Mouse (Mus musculus) hindbrain, embryonic 13.5 days (tissue): Measurements from ENCODE around the gene Il13ra1. TPM values are rescaled to one million over a fixed set of nuclear protein-coding genes. Genes with fewer than 3 reads are reported as not detected.

Experiments used
- ATAC-seq: fragments of 200-750 bp; cut with Nextera tagmentation; 2 replicates; pipeline ENCODE4 v1.8.0; 2017; ENCODE audit warnings: moderate TSS enrichment; ENCODE audit not compliant: low FRiP score
- H3K27ac ChIP-seq: fragments of 300-500 bp; sonication (generic); 2 replicates; pipeline ENCODE4 v1.5.1; 2015; ENCODE audit warnings: inconsistent platforms, mild to moderate bottlenecking, moderate library complexity
- H3K27me3 ChIP-seq: fragments of 300-500 bp; sonication (generic); 2 replicates; pipeline ENCODE4 v1.6.1; 2015; ENCODE audit warnings: mild to moderate bottlenecking, inconsistent platforms
- H3K36me3 ChIP-seq: fragments of 300-500 bp; sonication (generic); 2 replicates; pipeline ENCODE4 v1.6.1; 2015; ENCODE audit warnings: mild to moderate bottlenecking, inconsistent platforms
- H3K4me1 ChIP-seq: fragments of 300-500 bp; sonication (generic); replicated peaks from 2 replicates; pipeline ENCODE4 v1.6.1; 2015; ENCODE audit warnings: inconsistent platforms
- H3K4me2 ChIP-seq: fragments of 300-500 bp; sonication (generic); 2 replicates; pipeline ENCODE4 v1.6.1; 2015; ENCODE audit warnings: inconsistent platforms, mild to moderate bottlenecking, moderate library complexity
- H3K4me3 ChIP-seq: fragments of 300-500 bp; sonication (generic); 2 replicates; pipeline ENCODE4 v1.5.1; 2015; ENCODE audit warnings: mild to moderate bottlenecking, inconsistent platforms
- H3K9ac ChIP-seq: fragments of 300-500 bp; sonication (generic); 2 replicates; pipeline ENCODE4 v1.6.1; 2015; ENCODE audit warnings: mild to moderate bottlenecking, inconsistent platforms
- H3K9me3 ChIP-seq: fragments of 300-500 bp; sonication (generic); 2 replicates; pipeline ENCODE4 v1.6.1; 2016; ENCODE audit warnings: inconsistent platforms
- WGBS: fragments of 180-500 bp; shearing (Covaris S2); methylation state at CpG from one replicate; pipeline ENCODE4 v1.1.7; 2015; 5-methylcytosine and 5-hydroxymethylcytosine counted together
- polyA plus RNA-seq: library from polyadenylated mRNA; unstranded; fragments of >200 nt; fragmentation: Nextera tagmentation; extraction: Ambion mirVana; gene quantifications from 2 replicates; pipeline ENCODE4 v1.2.1, GENCODE M21; 2015

Il13ra1 gene
- polyA plus RNA-seq, 1 experiment from 2014 or later, result 4.7 TPM

DNA sequence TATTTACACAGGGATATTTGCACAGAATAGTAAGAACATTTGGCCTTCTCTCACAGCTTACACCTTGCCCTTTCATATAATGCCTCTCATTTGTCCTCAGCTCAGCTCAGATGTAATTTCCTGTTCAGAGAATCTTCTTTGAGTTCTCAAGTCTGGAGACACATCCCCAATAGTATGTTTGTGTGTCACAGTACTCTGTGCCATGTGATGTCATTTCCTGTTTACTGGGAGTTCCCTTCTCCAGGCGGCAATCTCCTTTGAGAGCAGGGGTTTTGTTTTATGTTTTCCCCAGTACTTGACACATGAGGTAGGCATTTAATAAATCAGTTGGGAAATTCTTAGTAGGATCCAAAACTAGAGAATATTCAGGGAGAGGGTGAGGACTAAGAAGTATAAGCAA, 24.4 kb downstream of the Il13ra1 start:
- no peaks in the 10 kb centered on the region for H3K4me1 ChIP-seq
- 68% methylated on average over 1 of the region's 1 CpGs for WGBS
- H3K4me3 ChIP-seq, result no peak overlapping the region
- H3K4me2 ChIP-seq, result no peak overlapping the region
- no peaks in the 10 kb centered on the region for H3K36me3 ChIP-seq
- no peaks in the 10 kb centered on the region for H3K27me3 ChIP-seq
- no peak overlapping the region for H3K9ac ChIP-seq
- H3K9me3 ChIP-seq, result no peaks in the 10 kb centered on the region
- no peak for ATAC-seq
- H3K27ac ChIP-seq, result no peak overlapping the region

DNA sequence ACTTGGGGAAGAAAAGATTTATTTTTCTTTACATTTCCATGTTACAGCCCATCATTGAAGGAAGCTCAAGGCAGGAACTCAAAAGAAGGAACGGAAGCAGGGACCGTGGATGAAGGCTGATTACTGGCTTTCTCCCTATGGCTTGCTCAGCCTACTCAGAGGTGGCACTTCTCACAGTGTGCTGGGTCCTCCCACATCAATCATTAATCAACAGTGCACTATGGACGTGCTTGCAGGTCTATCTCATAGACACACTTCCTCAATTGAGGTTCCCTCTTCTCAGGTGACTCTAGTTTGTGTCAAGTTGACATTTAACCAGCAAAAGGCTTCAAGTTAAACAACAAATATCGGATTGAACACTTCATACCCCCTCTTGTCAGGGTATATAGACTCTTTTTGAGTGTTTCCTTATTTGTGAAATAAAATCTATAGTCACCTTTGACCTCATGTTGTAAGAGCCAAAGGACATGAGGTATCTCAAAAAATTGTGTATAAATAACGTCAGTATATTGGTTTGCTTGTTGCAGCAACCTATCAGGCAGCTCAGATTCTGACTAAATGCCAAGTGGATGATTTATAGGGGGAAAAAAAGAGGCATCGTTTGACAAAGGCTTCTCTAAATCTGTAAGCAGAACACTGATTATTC, 30.2 kb downstream of the Il13ra1 start:
- Histone ChIP-seq H3K4me2 (no peak overlapping the region), H3K9me3 (no peaks in the 10 kb centered on the region), H3K4me1 (no peaks in the 10 kb centered on the region), H3K4me3 (no peak overlapping the region), H3K9ac (no peak overlapping the region), H3K36me3 (no peaks in the 10 kb centered on the region), H3K27me3 (no peaks in the 10 kb centered on the region), H3K27ac (no peak overlapping the region)
- no peak for ATAC-seq
- WGBS, result 85% methylated on average over 6 of the region's 6 CpGs

- Histone ChIP-seq H3K36me3 (no peaks in the 10 kb centered on the region), H3K27me3 (no peaks in the 10 kb centered on the region), H3K4me3 (no peak overlapping the region), H3K9me3 (no peaks in the 10 kb centered on the region), H3K9ac (no peak overlapping the region), H3K4me2 (no peak overlapping the region), H3K4me1 (no peaks in the 10 kb centered on the region), H3K27ac (no peak overlapping the region)
- no peak for ATAC-seq
- 76% methylated on average over 4 of the region's 4 CpGs for WGBS
These were observed 34.8 kb downstream of the Il13ra1 start for GRCm38 (mm10) chrX:36146746-36147145.

- ATAC-seq, result no peak
These were observed 38.2 kb downstream of the Il13ra1 start for GRCm38 (mm10) chrX:36150100-36150499.

GRCm38 (mm10) chrX:36156677-36157076, 44.8 kb downstream of the Il13ra1 start:
- Histone ChIP-seq H3K27ac (no peak overlapping the region), H3K9me3 (no peaks in the 10 kb centered on the region), H3K4me3 (no peak overlapping the region), H3K4me2 (no peak overlapping the region), H3K36me3 (no peaks in the 10 kb centered on the region), H3K27me3 (no peaks in the 10 kb centered on the region), H3K9ac (no peak overlapping the region), H3K4me1 (no peaks in the 10 kb centered on the region)
- ATAC-seq, result no peak
- 86% methylated on average over 2 of the region's 2 CpGs for WGBS

More at GRCm38 (mm10) chrX:36150100-36150499, 38.2 kb downstream of the Il13ra1 start:
- H3K4me1 ChIP-seq, result no peaks in the 10 kb centered on the region
- no peak overlapping the region for H3K4me2 ChIP-seq
- H3K36me3 ChIP-seq, result no peaks in the 10 kb centered on the region
- no peaks in the 10 kb centered on the region for H3K27me3 ChIP-seq
- H3K4me3 ChIP-seq, result no peak overlapping the region
- no peak overlapping the region for H3K9ac ChIP-seq
- H3K27ac ChIP-seq, result no peak overlapping the region
- H3K9me3 ChIP-seq, result no peaks in the 10 kb centered on the region

GRCm38 (mm10) chrX:36161567-36161966, 49.7 kb downstream of the Il13ra1 start:
- no peaks in the 10 kb centered on the region for H3K27me3 ChIP-seq
- no peak overlapping the region for H3K27ac ChIP-seq
- H3K9me3 ChIP-seq, result no peaks in the 10 kb centered on the region
- H3K4me3 ChIP-seq, result no peak overlapping the region
- no peak; the same call in 1 of the 2 replicates for ATAC-seq
- no peaks in the 10 kb centered on the region for H3K36me3 ChIP-seq
- no peaks in the 10 kb centered on the region for H3K4me1 ChIP-seq
- no peak overlapping the region for H3K9ac ChIP-seq
- WGBS, result 32% methylated on average over 4 of the region's 4 CpGs
- no peak overlapping the region for H3K4me2 ChIP-seq

DNA sequence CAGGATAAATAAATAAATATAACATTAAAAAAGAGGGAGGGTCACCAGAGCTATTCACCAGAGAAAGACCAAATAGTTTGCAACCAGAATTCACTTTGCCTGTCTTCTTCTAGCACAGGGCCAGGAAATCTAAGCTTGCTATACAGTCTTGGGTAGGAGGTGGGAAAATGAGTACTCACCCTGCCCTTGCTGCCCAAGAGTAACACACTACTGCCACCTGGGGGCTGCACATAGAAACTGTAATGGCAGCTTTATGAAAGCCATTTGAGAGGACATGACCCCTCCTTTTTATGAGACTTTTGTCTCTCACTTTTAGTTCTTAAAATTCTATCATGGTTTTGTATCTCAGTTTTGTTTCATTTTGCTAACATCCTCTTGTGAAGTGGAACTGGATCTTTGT, 71.7 kb downstream of the Il13ra1 start:
- H3K36me3 ChIP-seq, result no peaks in the 10 kb centered on the region
- H3K4me3 ChIP-seq, result no peak overlapping the region
- H3K9me3 ChIP-seq, result no peaks in the 10 kb centered on the region
- no peak overlapping the region for H3K27ac ChIP-seq
- no peak overlapping the region for H3K4me2 ChIP-seq
- no peaks in the 10 kb centered on the region for H3K27me3 ChIP-seq
- no peaks in the 10 kb centered on the region for H3K4me1 ChIP-seq
- ATAC-seq, result no peak
- no peak overlapping the region for H3K9ac ChIP-seq

DNA sequence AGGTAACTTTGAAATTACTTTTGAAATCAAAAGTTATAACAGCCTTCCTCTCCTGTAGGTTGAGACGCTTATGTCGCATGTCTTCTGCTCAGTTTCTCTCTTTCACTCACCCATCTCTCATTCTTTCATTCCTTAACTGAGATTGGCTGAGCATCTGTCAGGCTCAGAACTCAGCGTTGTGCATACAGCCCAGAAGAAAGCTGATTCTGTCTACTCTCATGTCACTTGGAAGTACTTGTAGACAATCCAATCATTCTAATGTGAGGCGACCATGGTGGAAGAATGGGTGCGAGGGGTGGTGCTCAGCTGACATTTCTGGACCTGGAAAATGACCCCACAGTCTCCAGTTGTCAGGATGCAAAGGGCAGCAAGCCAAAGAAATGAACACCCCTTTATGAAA, 74.1 kb downstream of the Il13ra1 start:
- Histone ChIP-seq H3K36me3 (no peaks in the 10 kb centered on the region), H3K27me3 (no peaks in the 10 kb centered on the region), H3K27ac (peak overlapping the region; percentile 44), H3K4me1 (no peaks in the 10 kb centered on the region), H3K9me3 (no peaks in the 10 kb centered on the region), H3K4me2 (no peak overlapping the region), H3K9ac (no peak overlapping the region), H3K4me3 (no peak overlapping the region)
- ATAC-seq, result no peak
- 53% methylated on average over 5 of the region's 5 CpGs for WGBS

DNA sequence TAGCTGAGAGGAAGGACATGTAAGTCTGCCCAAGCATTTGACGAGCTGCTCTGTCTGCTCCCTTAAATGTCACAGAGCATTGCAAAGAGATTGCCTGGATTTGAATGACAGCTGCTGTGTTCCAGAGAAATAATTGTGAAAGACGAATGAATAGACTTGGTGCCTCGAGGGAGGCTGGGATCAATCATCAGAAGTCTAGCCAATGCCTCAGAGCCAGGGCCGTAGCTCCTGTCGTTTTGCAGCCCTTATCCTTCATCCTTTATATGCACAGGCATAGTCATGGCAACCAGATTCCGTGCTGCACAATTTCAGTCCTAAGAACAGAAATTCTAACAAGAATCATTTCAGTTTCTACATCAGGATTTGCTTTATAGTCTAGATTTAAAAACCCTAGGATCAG, 74.5 kb downstream of the Il13ra1 start:
- no peaks in the 10 kb centered on the region for H3K9me3 ChIP-seq
- H3K4me3 ChIP-seq, result no peak overlapping the region
- no peak overlapping the region for H3K4me2 ChIP-seq
- WGBS, result 34% methylated on average over 6 of the region's 6 CpGs
- no peak overlapping the region for H3K9ac ChIP-seq
- H3K27ac ChIP-seq, result peak overlapping the region; percentile 44
- H3K4me1 ChIP-seq, result no peaks in the 10 kb centered on the region
- H3K27me3 ChIP-seq, result no peaks in the 10 kb centered on the region
- no peak for ATAC-seq
- no peaks in the 10 kb centered on the region for H3K36me3 ChIP-seq

- no peak overlapping the region for H3K4me2 ChIP-seq
- H3K27ac ChIP-seq, result peak overlapping the region; percentile 78
- ATAC-seq, result peak; percentile 36; the same call in 1 of the 2 replicates
- no peaks in the 10 kb centered on the region for H3K27me3 ChIP-seq
- H3K36me3 ChIP-seq, result no peaks in the 10 kb centered on the region
- no peak overlapping the region for H3K4me3 ChIP-seq
- H3K9ac ChIP-seq, result no peak overlapping the region
- H3K9me3 ChIP-seq, result no peaks in the 10 kb centered on the region
- 21% methylated on average over 6 of the region's 6 CpGs for WGBS
- peaks cover 23% of the 10 kb centered on the region for H3K4me1 ChIP-seq
These were observed 82.0 kb downstream of the Il13ra1 start for GRCm38 (mm10) chrX:36193951-36194350.

GRCm38 (mm10) chrX:36195736-36196525, 84.0 kb downstream of the Il13ra1 start, which contains the start of gene Zcchc12:
Zcchc12 (plus strand) TSS chrX:36195904.
- peak; percentile 84 for ATAC-seq
- peak within 1 kb of the TSS; percentile 72 for H3K9ac ChIP-seq
- peaks cover 29% of the 10 kb centered on the region for H3K4me1 ChIP-seq
- H3K9me3 ChIP-seq, result no peaks in the 10 kb centered on the region
- H3K4me3 ChIP-seq, result peak within 1 kb of the TSS; percentile 45
- H3K27me3 ChIP-seq, result no peaks in the 10 kb centered on the region
- no peaks in the 10 kb centered on the region for H3K36me3 ChIP-seq
- peak within 1 kb of the TSS; percentile 81 for H3K27ac ChIP-seq
- WGBS, result 22% methylated on average over 23 of the region's 28 CpGs
- H3K4me2 ChIP-seq, result peak within 1 kb of the TSS; percentile 52

- Histone ChIP-seq H3K36me3 (no peaks in the 10 kb centered on the region), H3K4me1 (no peaks in the 10 kb centered on the region), H3K27me3 (no peaks in the 10 kb centered on the region), H3K9ac (no peak overlapping the region), H3K4me2 (no peak overlapping the region), H3K27ac (no peak overlapping the region), H3K9me3 (no peaks in the 10 kb centered on the region), H3K4me3 (no peak overlapping the region)
- WGBS, result 77% methylated on average over 2 of the region's 2 CpGs
- no peak for ATAC-seq
These were observed 97.6 kb downstream of the Il13ra1 start for GRCm38 (mm10) chrX:36209554-36209953.

DNA sequence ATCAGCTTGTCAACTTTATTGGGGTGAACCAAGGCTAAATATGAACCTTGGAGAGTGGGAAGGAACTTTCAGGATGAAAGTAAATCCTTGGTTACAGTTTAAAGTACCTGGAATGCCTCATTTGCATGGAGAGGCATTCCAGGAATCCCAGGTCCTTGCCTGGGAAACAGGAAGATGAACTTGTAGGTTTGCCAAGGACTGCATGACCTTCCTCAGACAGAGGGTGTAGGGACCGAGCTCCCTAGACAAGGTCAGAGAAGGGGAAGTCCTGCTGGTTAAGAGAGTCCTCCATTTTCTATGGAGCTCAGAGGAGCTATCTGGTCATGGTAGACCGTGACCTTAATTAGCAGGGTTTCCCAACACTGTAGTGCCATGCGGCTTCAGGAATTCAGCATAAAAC, 99.3 kb downstream of the Il13ra1 start:
- Histone ChIP-seq H3K4me3 (no peak overlapping the region), H3K27me3 (no peaks in the 10 kb centered on the region), H3K4me1 (no peaks in the 10 kb centered on the region), H3K9ac (no peak overlapping the region), H3K27ac (no peak overlapping the region), H3K36me3 (no peaks in the 10 kb centered on the region), H3K9me3 (no peaks in the 10 kb centered on the region), H3K4me2 (no peak overlapping the region)
- no peak for ATAC-seq
- WGBS, result 86% methylated on average over 3 of the region's 3 CpGs
